Mouse (Mus musculus) forebrain, embryonic 10.5 days (tissue): Measurements from ENCODE around the gene Hivep3. TPM values are rescaled to one million over a fixed set of nuclear protein-coding genes. Genes with fewer than 3 reads are reported as not detected.

Source experiments
- DNase-seq: peaks from one replicate; pipeline ENCODE4 v3.0.0-alpha.2; 2017; ENCODE audit warnings: low spot score; ENCODE audit errors: extremely low spot score
- H3K27ac ChIP-seq: fragments of 300-500 bp; sonication (generic); 2 replicates; pipeline ENCODE4 v1.5.1; 2016; ENCODE audit warnings: mild to moderate bottlenecking
- H3K27me3 ChIP-seq: fragments of 300-500 bp; sonication (generic); 2 replicates; pipeline ENCODE4 v1.6.1; 2016; ENCODE audit warnings: mild to moderate bottlenecking; ENCODE audit not compliant: poor library complexity, severe bottlenecking
- H3K36me3 ChIP-seq: fragments of 300-500 bp; sonication (generic); replicated peaks from 2 replicates; pipeline ENCODE4 v1.6.1; 2016; ENCODE audit warnings: mild to moderate bottlenecking, moderate library complexity
- H3K4me1 ChIP-seq: fragments of 300-500 bp; sonication (generic); 2 replicates; pipeline ENCODE4 v1.6.1; 2016
- H3K4me3 ChIP-seq: fragments of 300-500 bp; sonication (generic); 2 replicates; pipeline ENCODE4 v1.5.1; 2016; ENCODE audit warnings: mild to moderate bottlenecking, moderate library complexity
- H3K9me3 ChIP-seq: fragments of 300-500 bp; sonication (generic); 2 replicates; pipeline ENCODE4 v1.6.1; 2016; ENCODE audit warnings: mild to moderate bottlenecking, moderate library complexity
- WGBS: fragments of 180-500 bp; shearing (Covaris S2); methylation state at CpG from one replicate; pipeline ENCODE4 v1.1.7; 2016; 5-methylcytosine and 5-hydroxymethylcytosine counted together
- polyA plus RNA-seq: library from polyadenylated mRNA; unstranded; fragments of >200 nt; fragmentation: Nextera tagmentation; extraction: Ambion mirVana; gene quantifications from 2 replicates; pipeline ENCODE4 v1.2.1, GENCODE M21; 2016

The Hivep3 gene
- polyA plus RNA-seq, 1 experiment from 2014 or later, result 1.4 TPM

- Histone ChIP-seq H3K36me3 (no peaks in the 10 kb centered on the region), H3K4me1 (peaks cover 28% of the 10 kb centered on the region), H3K4me3 (no peak overlapping the region), H3K9me3 (no peaks in the 10 kb centered on the region), H3K27me3 (no peaks in the 10 kb centered on the region), H3K27ac (no peak overlapping the region)
- WGBS, result 86% methylated on average over 12 of the region's 12 CpGs
- DNase-seq, result no peak
These were observed 242.2 kb downstream of the Hivep3 start for GRCm38 (mm10) chr4:119975822-119976221.

GRCm38 (mm10) chr4:119976428-119977168 is 243.0 kb downstream of the Hivep3 start:
- Histone ChIP-seq H3K36me3 (no peaks in the 10 kb centered on the region), H3K27ac (0 out of 2 replicates have a peak overlapping the region, but pooled peaks have one; percentile 33), H3K27me3 (no peaks in the 10 kb centered on the region), H3K9me3 (no peaks in the 10 kb centered on the region), H3K4me1 (peaks cover 28% of the 10 kb centered on the region), H3K4me3 (no peak overlapping the region)
- DNase-seq, result no peak
- WGBS, result 56% methylated on average over 3 of the region's 3 CpGs

DNA sequence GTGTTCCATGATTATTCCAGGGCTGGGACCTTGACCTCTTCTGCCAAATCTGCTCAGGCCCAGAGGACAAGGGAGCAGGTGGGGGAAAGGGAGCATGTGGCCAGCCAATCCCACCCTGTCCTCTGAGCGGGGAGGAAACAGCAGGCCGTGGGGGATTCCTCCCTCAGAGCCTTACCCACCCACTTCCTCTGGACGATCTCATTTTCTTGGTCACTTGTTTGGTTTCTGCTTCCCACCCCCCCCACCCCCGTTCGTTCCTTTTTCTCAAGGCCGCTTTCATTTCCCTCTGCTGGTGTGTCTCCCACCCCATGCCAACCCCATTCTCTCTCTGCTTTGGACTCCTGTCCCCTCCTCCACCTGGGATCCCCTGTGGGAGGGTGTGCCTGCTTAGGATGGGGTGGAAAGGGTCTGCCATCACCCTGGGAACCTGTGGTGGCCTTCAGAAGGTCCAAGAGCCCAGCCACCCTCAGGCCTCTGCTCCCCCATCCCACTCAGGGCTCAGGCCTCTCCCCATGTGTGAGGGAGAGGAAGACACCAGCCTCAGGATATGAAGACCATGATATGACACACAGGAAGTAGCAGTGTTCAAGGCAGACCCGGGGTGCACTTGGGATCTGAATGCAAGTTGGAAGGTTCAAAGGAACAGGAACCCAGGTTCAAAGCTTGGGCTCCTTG is 244.4 kb downstream of the Hivep3 start:
- no peak overlapping the region for H3K27ac ChIP-seq
- no peaks in the 10 kb centered on the region for H3K9me3 ChIP-seq
- no peaks in the 10 kb centered on the region for H3K36me3 ChIP-seq
- H3K27me3 ChIP-seq, result no peaks in the 10 kb centered on the region
- DNase-seq, result no peak
- WGBS, result 79% methylated on average over 7 of the region's 7 CpGs
- no peak overlapping the region for H3K4me3 ChIP-seq
- H3K4me1 ChIP-seq, result peaks cover 24% of the 10 kb centered on the region

DNA sequence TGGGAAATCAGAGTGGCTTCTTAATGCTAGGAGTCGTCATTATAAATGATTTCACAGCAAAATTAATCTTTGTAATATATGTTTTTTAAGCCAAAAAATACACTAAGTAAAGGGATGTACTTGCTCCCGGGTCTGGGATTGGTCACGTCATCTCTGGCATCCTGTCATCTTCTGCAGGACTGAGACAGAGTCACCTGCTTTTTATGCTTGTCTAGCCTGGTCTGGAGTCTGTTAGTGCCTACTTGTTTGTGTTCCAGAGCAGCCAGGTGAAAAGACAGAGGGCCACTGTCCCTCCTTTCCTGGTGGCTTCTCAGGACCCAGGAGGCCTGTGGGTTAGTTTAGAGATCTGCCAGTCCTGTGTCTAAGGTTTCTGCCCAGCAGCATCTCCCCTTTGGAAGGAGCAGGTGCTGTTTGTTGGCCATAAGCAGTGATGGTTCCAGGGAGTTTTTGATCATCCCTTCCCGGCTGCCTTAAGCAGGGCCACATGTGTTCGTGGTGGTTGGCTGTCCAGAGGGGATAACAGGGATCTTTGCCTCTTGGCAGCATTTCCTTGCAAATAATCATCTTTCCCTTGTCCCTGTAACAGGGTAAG is 245.8 kb downstream of the Hivep3 start:
- no peaks in the 10 kb centered on the region for H3K36me3 ChIP-seq
- no peaks in the 10 kb centered on the region for H3K9me3 ChIP-seq
- H3K4me3 ChIP-seq, result no peak overlapping the region
- WGBS, result 85% methylated on average over 5 of the region's 5 CpGs
- H3K27me3 ChIP-seq, result no peaks in the 10 kb centered on the region
- no peak for DNase-seq
- peaks cover 22% of the 10 kb centered on the region for H3K4me1 ChIP-seq
- H3K27ac ChIP-seq, result no peak overlapping the region

DNA sequence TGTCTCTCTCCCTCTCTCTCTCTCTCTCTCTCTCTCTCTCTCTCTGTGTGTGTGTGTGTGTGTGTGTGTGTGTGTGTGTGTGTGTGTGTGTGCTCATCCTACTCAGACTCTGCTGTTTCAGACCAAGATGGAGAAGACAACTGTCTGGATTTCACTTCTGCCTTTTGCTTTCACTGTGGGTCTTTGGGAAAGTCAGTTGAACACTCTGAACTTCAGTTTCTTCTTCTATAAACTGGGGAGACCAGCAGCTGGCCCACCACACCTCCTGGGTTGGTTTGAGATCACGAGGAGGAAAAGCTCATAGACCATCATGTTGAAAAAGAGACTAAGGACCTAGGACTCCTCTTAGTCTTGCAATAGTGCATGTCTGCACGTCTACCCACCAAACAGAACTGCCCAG is 246.3 kb downstream of the Hivep3 start:
- Histone ChIP-seq H3K4me1 (peaks cover 16% of the 10 kb centered on the region), H3K27ac (no peak overlapping the region), H3K9me3 (no peaks in the 10 kb centered on the region), H3K27me3 (no peaks in the 10 kb centered on the region), H3K4me3 (no peak overlapping the region), H3K36me3 (no peaks in the 10 kb centered on the region)
- 67% methylated on average over 2 of the region's 2 CpGs for WGBS
- no peak for DNase-seq

DNA sequence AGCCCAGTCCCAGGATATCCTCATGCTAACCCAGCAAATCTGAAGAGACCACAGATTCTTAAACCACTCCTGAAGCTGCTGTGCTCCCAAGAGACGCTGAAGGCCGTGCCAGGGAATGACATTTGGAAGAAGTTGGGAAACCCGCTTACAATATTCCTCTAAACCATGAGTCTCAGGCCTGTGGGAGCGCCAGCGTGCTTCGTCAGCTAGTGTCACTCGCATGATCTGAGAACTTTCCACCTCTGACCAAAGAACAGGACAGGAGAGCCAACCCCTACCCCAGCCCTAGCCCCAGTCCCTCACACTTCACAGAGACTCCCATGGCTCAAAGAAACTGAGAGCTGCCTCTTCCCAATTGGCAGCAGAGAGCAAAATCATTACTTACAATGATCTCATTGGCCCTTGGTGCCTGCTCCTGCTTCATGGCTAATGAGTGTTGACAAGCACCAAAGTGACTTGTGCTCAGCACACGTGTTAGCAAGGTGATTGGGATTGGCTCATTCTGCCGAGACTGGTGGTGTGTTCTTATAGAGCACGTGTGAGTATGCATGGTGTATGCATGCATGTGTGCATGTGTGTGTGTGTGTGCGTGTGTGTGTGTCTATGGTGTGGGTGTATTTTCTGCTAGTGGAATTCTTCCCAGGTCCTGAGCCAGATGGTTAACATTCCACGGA is 247.6 kb downstream of the Hivep3 start:
- Histone ChIP-seq H3K27me3 (no peaks in the 10 kb centered on the region), H3K9me3 (no peaks in the 10 kb centered on the region), H3K4me3 (no peak overlapping the region), H3K4me1 (peaks cover 9% of the 10 kb centered on the region), H3K36me3 (no peaks in the 10 kb centered on the region), H3K27ac (no peak overlapping the region)
- no peak for DNase-seq
- WGBS, result 89% methylated on average over 12 of the region's 12 CpGs

- WGBS, result 85% methylated on average over 5 of the region's 5 CpGs
These were observed 252.5 kb downstream of the Hivep3 start for GRCm38 (mm10) chr4:119986065-119986464.

GRCm38 (mm10) chr4:119986580-119987291 is 253.2 kb downstream of the Hivep3 start:
- 79% methylated on average over 5 of the region's 5 CpGs for WGBS
- H3K4me1 ChIP-seq, result peaks cover 10% of the 10 kb centered on the region
- H3K27ac ChIP-seq, result no peak overlapping the region
- no peak for DNase-seq
- H3K27me3 ChIP-seq, result no peaks in the 10 kb centered on the region
- H3K9me3 ChIP-seq, result no peaks in the 10 kb centered on the region
- no peak overlapping the region for H3K4me3 ChIP-seq
- no peaks in the 10 kb centered on the region for H3K36me3 ChIP-seq

More at GRCm38 (mm10) chr4:119986065-119986464, 252.5 kb downstream of the Hivep3 start:
- Histone ChIP-seq H3K27me3 (no peaks in the 10 kb centered on the region), H3K4me1 (peaks cover 10% of the 10 kb centered on the region), H3K4me3 (no peak overlapping the region), H3K9me3 (no peaks in the 10 kb centered on the region), H3K36me3 (no peaks in the 10 kb centered on the region), H3K27ac (no peak overlapping the region)
- DNase-seq, result no peak

DNA sequence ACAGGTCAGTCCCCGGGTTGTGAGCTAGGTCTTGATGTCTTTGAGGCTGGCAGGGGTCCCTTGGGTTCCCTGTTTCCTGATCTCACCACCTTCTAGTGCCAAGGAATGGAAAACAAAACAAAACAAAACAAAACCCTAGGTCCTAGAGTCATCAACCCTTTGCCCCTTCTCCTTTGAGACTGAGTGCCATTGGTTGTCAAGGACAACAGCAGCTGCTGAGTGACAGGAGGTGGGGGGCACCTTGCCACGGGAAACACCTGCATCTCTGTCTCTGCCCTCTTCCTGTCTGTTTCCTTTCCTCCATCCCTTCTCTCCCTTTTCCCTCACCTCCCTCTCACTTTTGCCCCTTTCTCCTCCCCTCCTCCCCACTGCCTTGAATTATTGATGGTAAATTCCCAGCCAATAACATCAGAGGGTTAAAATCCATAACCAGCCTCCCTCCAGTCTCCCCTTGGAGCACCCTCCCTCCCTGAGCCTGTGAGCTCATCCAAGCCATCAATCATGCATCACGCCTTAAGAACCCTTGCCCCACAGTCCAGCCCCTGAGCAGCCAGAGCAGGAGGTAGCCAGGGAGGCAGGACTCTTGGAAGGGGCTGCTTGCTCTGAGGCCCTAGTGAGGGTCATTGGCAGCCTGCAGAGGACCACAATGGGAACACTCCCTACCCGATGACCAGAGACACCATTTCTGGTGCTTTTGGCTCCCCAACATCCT is 253.9 kb downstream of the Hivep3 start:
- H3K27me3 ChIP-seq, result no peaks in the 10 kb centered on the region
- H3K36me3 ChIP-seq, result no peaks in the 10 kb centered on the region
- WGBS, result 60% methylated on average over 4 of the region's 4 CpGs
- no peaks in the 10 kb centered on the region for H3K9me3 ChIP-seq
- peaks cover 10% of the 10 kb centered on the region for H3K4me1 ChIP-seq
- no peak overlapping the region for H3K27ac ChIP-seq
- no peak for DNase-seq
- H3K4me3 ChIP-seq, result no peak overlapping the region

GRCm38 (mm10) chr4:119989031-119989693 is 255.6 kb downstream of the Hivep3 start:
- Histone ChIP-seq H3K27ac (no peak overlapping the region), H3K27me3 (no peaks in the 10 kb centered on the region), H3K4me3 (no peak overlapping the region), H3K9me3 (no peaks in the 10 kb centered on the region), H3K4me1 (peaks cover 10% of the 10 kb centered on the region), H3K36me3 (no peaks in the 10 kb centered on the region)
- no peak for DNase-seq
- WGBS, result 77% methylated on average over 3 of the region's 3 CpGs

DNA sequence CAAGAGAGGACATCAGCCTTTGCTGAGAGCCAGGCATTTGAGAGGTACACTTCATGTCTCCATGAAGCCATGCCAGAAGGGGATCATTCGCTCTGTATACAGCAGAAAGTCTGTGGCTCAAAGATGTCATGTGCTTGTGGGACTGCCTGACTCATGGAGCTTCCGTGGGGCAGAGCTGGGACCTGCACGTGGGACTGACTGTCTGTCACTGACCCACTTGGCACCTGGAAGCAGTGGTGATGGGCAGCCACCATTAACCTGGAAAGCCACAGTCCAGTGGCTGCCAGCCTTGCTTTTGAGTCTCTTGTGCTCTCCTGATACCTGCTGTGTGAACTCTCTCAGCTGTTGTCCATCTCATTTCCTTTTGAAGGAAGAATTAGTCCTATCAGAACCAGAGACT is 256.8 kb downstream of the Hivep3 start:
- no peak overlapping the region for H3K4me3 ChIP-seq
- no peaks in the 10 kb centered on the region for H3K27me3 ChIP-seq
- no peak for DNase-seq
- WGBS, result 86% methylated on average over 3 of the region's 3 CpGs
- H3K36me3 ChIP-seq, result no peaks in the 10 kb centered on the region
- H3K9me3 ChIP-seq, result no peaks in the 10 kb centered on the region
- peaks cover 10% of the 10 kb centered on the region for H3K4me1 ChIP-seq
- H3K27ac ChIP-seq, result no peak overlapping the region
